Mouse (Mus musculus): ENCODE results near the gene Dlec1.

DNA sequence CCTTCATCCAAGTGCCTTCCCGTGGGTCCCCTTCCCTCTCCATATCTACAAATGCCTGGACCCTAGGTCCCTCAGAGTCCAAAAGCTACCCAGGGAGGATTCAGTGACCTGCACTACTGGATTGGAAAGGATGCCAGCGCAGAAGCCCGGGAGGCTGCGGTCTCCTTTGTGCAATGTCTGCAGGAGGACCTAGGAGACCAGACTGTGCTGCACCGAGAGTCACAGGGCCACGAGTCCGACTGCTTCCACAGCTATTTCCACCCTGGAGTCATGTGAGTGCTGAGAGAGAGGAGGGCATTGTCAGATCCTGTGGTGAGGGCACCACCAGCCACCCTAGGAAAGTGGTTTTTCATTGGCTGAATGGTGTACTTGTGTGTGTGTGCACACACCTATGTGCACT is 44.0 kb upstream of the Dlec1 start:
- no peak for TF ChIP-seq CTCF (IDR thresholded peaks at IDR 0.05; ENCODE audit: extremely low read depth, insufficient read depth, low read length)
- TF ChIP-seq POLR2A (IDR thresholded peaks at IDR 0.05; ENCODE audit: extremely low read depth, insufficient read depth, low read length): no peak
